Mouse (Mus musculus) stomach, postnatal 0 days (tissue): ENCODE measurements around the gene Phf19. TPM values are rescaled to one million over a fixed set of nuclear protein-coding genes. Genes with fewer than 3 reads are reported as not detected.

Experiments used
- ATAC-seq: fragments of 200-750 bp; cut with Nextera tagmentation; 2 replicates; pipeline ENCODE4 v1.8.0; 2017; ENCODE audit not compliant: low FRiP score, low TSS enrichment
- DNase-seq: peaks from one replicate; pipeline ENCODE4 v3.0.0-alpha.2; 2016; ENCODE audit warnings: low spot score
- H3K27ac ChIP-seq: fragments of 300-500 bp; sonication (generic); replicated peaks from 2 replicates; pipeline ENCODE4 v1.5.1; 2014; ENCODE audit warnings: mild to moderate bottlenecking, control low read depth
- H3K27me3 ChIP-seq: fragments of 300-500 bp; sonication (generic); 2 replicates; pipeline ENCODE4 v1.6.1; 2014; ENCODE audit warnings: low read length; ENCODE audit not compliant: control insufficient read depth, insufficient read depth
- H3K36me3 ChIP-seq: fragments of 300-500 bp; sonication (generic); 2 replicates; pipeline ENCODE4 v1.6.1; 2014; ENCODE audit warnings: low read length, mixed read lengths; ENCODE audit not compliant: control insufficient read depth, insufficient read depth
- H3K4me1 ChIP-seq: fragments of 300-500 bp; sonication (generic); replicated peaks from 2 replicates; pipeline ENCODE4 v1.6.1; 2014; ENCODE audit warnings: antibody characterized with exemption; ENCODE audit not compliant: control insufficient read depth, insufficient read depth
- H3K4me2 ChIP-seq: fragments of 300-500 bp; sonication (generic); replicated peaks from 2 replicates; pipeline ENCODE4 v1.6.1; 2014; ENCODE audit warnings: low read depth, mild to moderate bottlenecking, control low read depth, moderate library complexity
- H3K4me3 ChIP-seq: fragments of 300-500 bp; sonication (generic); 2 replicates; pipeline ENCODE4 v1.5.1; 2014; ENCODE audit warnings: low read depth, low read length, control low read depth
- H3K9ac ChIP-seq: fragments of 300-500 bp; sonication (generic); 2 replicates; pipeline ENCODE4 v1.6.1; 2014; ENCODE audit warnings: mild to moderate bottlenecking, low read length, control low read depth, mixed read lengths
- H3K9me3 ChIP-seq: fragments of 300-500 bp; sonication (generic); 2 replicates; pipeline ENCODE4 v1.6.1; 2016; ENCODE audit warnings: low read length; ENCODE audit not compliant: control insufficient read depth
- CTCF ChIP-seq: IDR thresholded peaks from 2 replicates; pipeline ENCODE4 v1.5.1; 2016; ENCODE audit warnings: antibody characterized with exemption, low read depth, mild to moderate bottlenecking, moderate library complexity
- EP300 ChIP-seq: optimal IDR thresholded peaks from 2 replicates; pipeline ENCODE3; 2016; ENCODE audit warnings: antibody characterized with exemption
- WGBS: fragments of 180-500 bp; shearing (Covaris S2); extraction: QIAGEN DNeasy Blood & Tissue Kit; methylation state at CpG from one replicate; pipeline ENCODE4 v1.1.7; 2014; 5-methylcytosine and 5-hydroxymethylcytosine counted together
- polyA plus RNA-seq: library from polyadenylated mRNA; unstranded; fragments of >200 nt; fragmentation: Nextera tagmentation; extraction: Ambion mirVana; gene quantifications from 2 replicates; pipeline ENCODE4 v1.2.1, GENCODE M21; 2015

Phf19 gene
- polyA plus RNA-seq, 1 experiment from 2014 or later = 3.5 TPM

DNA sequence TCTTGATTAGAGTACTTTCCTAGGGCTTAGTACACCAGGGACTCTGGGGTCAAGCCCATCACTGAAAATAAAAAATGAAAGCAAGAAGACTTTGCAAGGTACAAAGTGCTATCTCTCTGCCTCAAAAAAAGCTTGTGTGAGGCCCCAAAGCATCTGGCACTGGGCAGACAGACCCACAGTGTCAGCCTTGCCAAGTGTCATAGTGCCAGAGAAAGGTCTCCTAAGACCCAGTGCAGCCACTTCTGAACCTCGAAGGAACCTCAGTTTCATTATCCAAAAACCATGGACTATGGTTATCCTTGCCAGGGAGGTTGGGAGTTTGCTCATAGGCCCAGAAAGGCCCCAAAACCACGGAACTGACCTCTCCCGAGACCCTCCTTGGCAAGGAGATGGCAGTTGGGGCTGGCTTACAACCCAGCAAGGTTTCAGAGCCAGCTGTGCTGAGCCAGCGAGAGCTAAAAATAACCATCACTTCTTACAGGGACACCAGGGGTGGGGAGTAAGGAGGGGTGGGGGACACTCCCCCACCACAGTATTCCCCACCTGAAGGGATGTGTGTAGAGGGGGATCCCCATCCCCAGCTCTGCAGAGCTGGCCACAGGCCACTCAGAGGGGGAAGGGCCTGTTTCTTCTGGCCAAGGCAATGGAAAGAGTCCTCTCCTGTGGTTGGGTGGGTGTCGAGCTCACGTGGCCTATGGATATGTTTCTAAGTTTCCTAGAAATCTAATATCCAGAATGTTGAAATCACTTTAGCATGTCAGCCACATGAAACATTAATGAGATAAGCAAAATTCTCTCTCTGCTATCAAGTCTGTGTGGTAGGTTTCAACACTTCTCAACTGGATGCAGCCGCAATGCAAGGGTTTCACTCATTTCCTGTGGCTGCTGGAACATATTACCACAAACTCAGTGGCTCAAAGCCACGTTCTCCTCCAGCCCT lies 24.7 kb upstream of the Phf19 start:
- TF ChIP-seq CTCF (no peak), EP300 (no peak)
- Histone ChIP-seq H3K4me2 (no peak overlapping the region), H3K4me3 (no peak overlapping the region), H3K4me1 (no peaks in the 10 kb centered on the region), H3K9ac (no peak overlapping the region), H3K27me3 (no peaks in the 10 kb centered on the region), H3K9me3 (no peaks in the 10 kb centered on the region), H3K27ac (0 out of 2 replicates have a peak overlapping the region, but pooled peaks have one; percentile 31), H3K36me3 (no peaks in the 10 kb centered on the region)
- ATAC-seq (no peak; the same call in 1 of the 2 replicates), DNase-seq (no peak)
- WGBS = 51% methylated on average over 8 of the region's 8 CpGs

DNA sequence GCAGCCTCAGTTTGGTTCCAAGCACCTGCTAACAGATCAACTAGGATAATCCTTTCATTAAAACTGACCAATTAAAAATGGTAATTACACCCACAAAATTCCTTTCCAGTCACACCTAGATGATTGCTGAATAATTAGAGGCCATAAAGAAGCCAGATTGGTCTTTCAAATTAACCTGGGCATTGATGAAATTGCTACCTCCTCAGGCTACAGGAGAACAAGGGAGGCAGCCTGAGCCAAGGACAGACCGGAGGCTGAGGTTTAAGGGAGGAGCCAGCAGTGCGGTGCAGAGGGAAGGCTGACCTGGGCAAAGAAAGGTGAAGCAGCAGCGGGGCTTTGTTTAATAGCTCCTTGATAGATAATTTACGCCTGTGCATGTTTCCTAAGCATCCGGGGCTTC lies 23.6 kb upstream of the Phf19 start:
- no peaks in the 10 kb centered on the region for H3K27me3 ChIP-seq
- TF ChIP-seq EP300 (no peak), CTCF (no peak)
- no peaks in the 10 kb centered on the region for H3K9me3 ChIP-seq
- H3K4me1 ChIP-seq = no peaks in the 10 kb centered on the region
- DNase-seq (no peak), ATAC-seq (no peak)
- H3K36me3 ChIP-seq = no peaks in the 10 kb centered on the region
- H3K4me2 ChIP-seq = no peak overlapping the region
- no peak overlapping the region for H3K4me3 ChIP-seq
- no peak overlapping the region for H3K9ac ChIP-seq
- no peak overlapping the region for H3K27ac ChIP-seq
- WGBS = 28% methylated on average over 5 of the region's 5 CpGs

DNA sequence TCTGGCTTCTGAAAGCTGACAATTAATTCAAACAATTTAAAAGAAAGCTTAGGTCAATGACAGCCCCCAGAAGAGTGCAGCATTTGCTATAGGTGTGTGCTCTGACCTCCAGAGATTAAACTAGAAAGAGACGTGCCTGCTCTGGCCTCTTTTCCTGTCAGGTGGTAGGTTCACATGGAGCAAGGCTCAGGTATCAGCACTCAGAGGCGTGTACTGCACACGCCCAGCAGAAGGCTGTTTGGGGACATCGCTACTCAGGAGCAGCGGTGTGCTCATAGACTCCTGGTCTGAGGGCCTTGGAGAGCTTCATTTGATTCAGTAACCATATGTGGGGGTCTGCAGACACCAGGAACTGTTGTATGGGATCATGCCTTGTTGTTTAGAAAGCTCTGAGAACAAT lies 13.5 kb upstream of the Phf19 start:
- Histone ChIP-seq H3K36me3 (no peaks in the 10 kb centered on the region), H3K9ac (no peak overlapping the region), H3K4me2 (no peak overlapping the region), H3K9me3 (no peaks in the 10 kb centered on the region), H3K4me3 (no peak overlapping the region), H3K27ac (no peak overlapping the region), H3K27me3 (no peaks in the 10 kb centered on the region), H3K4me1 (no peaks in the 10 kb centered on the region)
- DNase-seq (peak; percentile 48), ATAC-seq (peak; percentile 74; the same call in 1 of the 2 replicates)
- WGBS = 39% methylated on average over 5 of the region's 5 CpGs
- TF ChIP-seq EP300 (no peak), CTCF (no peak)

DNA sequence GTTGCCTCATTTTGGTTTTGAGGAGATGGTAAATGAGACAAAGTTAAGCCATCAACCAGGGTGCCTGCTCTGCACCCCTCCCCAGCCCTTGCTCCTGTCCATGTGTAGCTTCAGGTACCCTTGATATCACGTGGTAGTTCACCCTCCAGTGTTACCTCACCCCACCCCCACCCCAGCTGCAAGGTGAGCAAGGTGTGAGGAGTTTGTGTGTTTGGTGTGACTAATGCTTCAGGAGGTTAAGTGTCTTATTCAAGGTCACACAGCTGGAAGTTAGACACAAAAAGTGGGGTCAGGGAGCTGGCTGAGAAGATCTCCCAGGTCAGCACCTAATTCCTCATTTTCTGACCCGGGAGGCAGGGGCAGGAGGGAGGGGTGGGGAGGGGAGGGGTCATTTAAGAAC lies 8.9 kb upstream of the Phf19 start:
- TF ChIP-seq EP300 = no peak
- TF ChIP-seq CTCF = no peak
- H3K27ac ChIP-seq = no peak overlapping the region
- no peaks in the 10 kb centered on the region for H3K27me3 ChIP-seq
- no peak overlapping the region for H3K4me3 ChIP-seq
- no peak overlapping the region for H3K4me2 ChIP-seq
- no peaks in the 10 kb centered on the region for H3K36me3 ChIP-seq
- DNase-seq (no peak), ATAC-seq (no peak)
- WGBS = 16% methylated on average over 2 of the region's 2 CpGs
- H3K9me3 ChIP-seq = no peaks in the 10 kb centered on the region
- H3K9ac ChIP-seq = no peak overlapping the region
- H3K4me1 ChIP-seq = no peaks in the 10 kb centered on the region

DNA sequence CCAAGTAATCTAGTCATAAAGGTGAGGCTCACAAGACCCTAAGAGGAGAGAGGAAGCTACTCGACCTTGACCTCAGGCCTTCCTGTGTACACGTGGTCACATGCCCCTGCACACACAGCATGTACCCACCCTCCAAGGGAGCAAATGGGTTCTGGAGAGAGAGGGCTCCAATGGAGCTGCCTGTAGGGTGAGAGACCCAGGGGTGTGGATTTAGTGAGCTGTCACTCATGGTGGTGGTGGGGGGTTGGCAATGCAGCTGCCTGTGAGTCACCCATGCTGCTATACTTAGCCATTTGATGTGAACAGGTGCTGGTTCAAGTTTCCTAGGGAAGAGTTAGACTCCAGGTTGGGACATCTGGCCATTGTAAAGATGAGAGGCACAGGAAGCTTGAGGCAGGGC lies 6.3 kb upstream of the Phf19 start:
- no peak overlapping the region for H3K27ac ChIP-seq
- no peaks in the 10 kb centered on the region for H3K36me3 ChIP-seq
- no peaks in the 10 kb centered on the region for H3K9me3 ChIP-seq
- H3K9ac ChIP-seq = no peak overlapping the region
- ATAC-seq (no peak), DNase-seq (no peak)
- H3K4me3 ChIP-seq = no peak overlapping the region
- TF ChIP-seq EP300 = no peak
- no peak for TF ChIP-seq CTCF
- H3K27me3 ChIP-seq = no peaks in the 10 kb centered on the region
- 43% methylated on average over 2 of the region's 2 CpGs for WGBS
- H3K4me1 ChIP-seq = no peaks in the 10 kb centered on the region
- H3K4me2 ChIP-seq = no peak overlapping the region

DNA sequence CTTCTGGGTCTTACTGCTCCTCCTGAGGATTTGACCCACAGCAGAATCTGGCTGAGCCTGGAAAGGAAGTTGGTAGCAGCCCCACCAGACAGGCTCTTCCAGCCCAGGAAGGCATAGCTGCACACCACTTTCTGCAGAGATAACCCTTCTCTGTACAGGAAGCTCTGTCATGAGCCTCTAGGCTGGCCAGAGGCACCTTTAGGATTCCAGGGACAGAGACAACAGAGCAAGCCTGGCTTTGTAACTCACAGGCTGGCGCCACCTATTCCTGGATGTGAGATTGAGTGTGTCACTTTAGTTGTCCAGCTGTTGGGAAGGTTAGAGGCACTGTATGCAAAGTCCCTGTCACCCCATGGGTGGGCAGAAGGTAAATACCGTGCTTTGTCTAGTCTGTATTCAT lies 1.3 kb upstream of the Phf19 start:
- ATAC-seq = no peak
- no peaks in the 10 kb centered on the region for H3K36me3 ChIP-seq
- no peak overlapping the region for H3K4me3 ChIP-seq
- TF ChIP-seq EP300 = no peak
- no peak for TF ChIP-seq CTCF
- no peak overlapping the region for H3K9ac ChIP-seq
- H3K4me2 ChIP-seq = no peak overlapping the region
- no peaks in the 10 kb centered on the region for H3K9me3 ChIP-seq
- 0 out of 2 replicates have a peak, but pooled peaks cover 2% of the 10 kb centered on the region for H3K4me1 ChIP-seq
- no peak for DNase-seq
- no peak overlapping the region for H3K27ac ChIP-seq
- no peaks in the 10 kb centered on the region for H3K27me3 ChIP-seq
- 65% methylated on average over 2 of the region's 2 CpGs for WGBS
